Mouse (Mus musculus) midbrain, embryonic 13.5 days (tissue): Measurements from ENCODE around the gene Serpina5. TPM values are rescaled to one million over a fixed set of nuclear protein-coding genes. Genes with fewer than 3 reads are reported as not detected.
"Not testable (repeated sequence)": the region's sequence is repeated elsewhere in the genome, so short reads cannot be mapped to it uniquely, and the experiment has no call there.

Experiments used
- ATAC-seq: fragments of 200-750 bp; cut with Nextera tagmentation; 2 replicates; pipeline ENCODE4 v1.8.0; 2017; ENCODE audit warnings: mild to moderate bottlenecking, moderate TSS enrichment, moderate library complexity
- H3K27ac ChIP-seq: fragments of 300-500 bp; sonication (generic); 2 replicates; pipeline ENCODE4 v1.5.1; 2015; ENCODE audit warnings: inconsistent platforms, mild to moderate bottlenecking, moderate library complexity
- H3K27me3 ChIP-seq: fragments of 300-500 bp; sonication (generic); 2 replicates; pipeline ENCODE4 v1.6.1; 2015; ENCODE audit warnings: mild to moderate bottlenecking, inconsistent platforms
- H3K36me3 ChIP-seq: fragments of 300-500 bp; sonication (generic); 2 replicates; pipeline ENCODE4 v1.6.1; 2015; ENCODE audit warnings: mild to moderate bottlenecking, inconsistent platforms
- H3K4me1 ChIP-seq: fragments of 300-500 bp; sonication (generic); replicated peaks from 2 replicates; pipeline ENCODE4 v1.6.1; 2015; ENCODE audit warnings: inconsistent platforms
- H3K4me2 ChIP-seq: fragments of 300-500 bp; sonication (generic); replicated peaks from 2 replicates; pipeline ENCODE4 v1.6.1; 2015; ENCODE audit warnings: moderate library complexity, mild to moderate bottlenecking, inconsistent platforms
- H3K4me3 ChIP-seq: fragments of 300-500 bp; sonication (generic); replicated peaks from 2 replicates; pipeline ENCODE4 v1.5.1; 2015; ENCODE audit warnings: mild to moderate bottlenecking, inconsistent platforms
- H3K9ac ChIP-seq: fragments of 300-500 bp; sonication (generic); replicated peaks from 2 replicates; pipeline ENCODE4 v1.6.1; 2015; ENCODE audit warnings: mild to moderate bottlenecking, inconsistent platforms
- H3K9me3 ChIP-seq: fragments of 300-500 bp; sonication (generic); 2 replicates; pipeline ENCODE4 v1.6.1; 2016; ENCODE audit warnings: mild to moderate bottlenecking, inconsistent platforms
- WGBS: fragments of 180-500 bp; shearing (Covaris S2); methylation state at CpG from one replicate; pipeline ENCODE4 v1.1.7; 2015; 5-methylcytosine and 5-hydroxymethylcytosine counted together
- polyA plus RNA-seq: library from polyadenylated mRNA; unstranded; fragments of >200 nt; fragmentation: Nextera tagmentation; extraction: Ambion mirVana; gene quantifications from 2 replicates; pipeline ENCODE4 v1.2.1, GENCODE M21; 2015

Gene Serpina5
- polyA plus RNA-seq, 1 experiment from 2014 or later, result not detected

GRCm38 (mm10) chr12:104072286-104072685, 28.6 kb upstream of the Serpina5 start:
- H3K9ac ChIP-seq, result no peak overlapping the region
- no peaks in the 10 kb centered on the region; the same call in 1 of the 2 replicates for H3K9me3 ChIP-seq
- WGBS, result 60% methylated on average over 5 of the region's 5 CpGs
- no peak overlapping the region for H3K27ac ChIP-seq
- 0 out of 2 replicates have a peak, but pooled peaks cover 3% of the 10 kb centered on the region for H3K4me1 ChIP-seq
- H3K27me3 ChIP-seq, result no peaks in the 10 kb centered on the region
- no peak for ATAC-seq
- H3K36me3 ChIP-seq, result no peaks in the 10 kb centered on the region
- H3K4me2 ChIP-seq, result no peak overlapping the region
- H3K4me3 ChIP-seq, result no peak overlapping the region

- Histone ChIP-seq H3K4me2 (no peak overlapping the region), H3K36me3 (no peaks in the 10 kb centered on the region), H3K4me1 (no peaks in the 10 kb centered on the region), H3K27ac (no peak overlapping the region), H3K9ac (no peak overlapping the region), H3K4me3 (no peak overlapping the region), H3K27me3 (no peaks in the 10 kb centered on the region), H3K9me3 (no peaks in the 10 kb centered on the region)
- no peak for ATAC-seq
- 82% methylated on average over 2 of the region's 2 CpGs for WGBS
Measured at GRCm38 (mm10) chr12:104090119-104090518, 10.8 kb upstream of the Serpina5 start.

DNA sequence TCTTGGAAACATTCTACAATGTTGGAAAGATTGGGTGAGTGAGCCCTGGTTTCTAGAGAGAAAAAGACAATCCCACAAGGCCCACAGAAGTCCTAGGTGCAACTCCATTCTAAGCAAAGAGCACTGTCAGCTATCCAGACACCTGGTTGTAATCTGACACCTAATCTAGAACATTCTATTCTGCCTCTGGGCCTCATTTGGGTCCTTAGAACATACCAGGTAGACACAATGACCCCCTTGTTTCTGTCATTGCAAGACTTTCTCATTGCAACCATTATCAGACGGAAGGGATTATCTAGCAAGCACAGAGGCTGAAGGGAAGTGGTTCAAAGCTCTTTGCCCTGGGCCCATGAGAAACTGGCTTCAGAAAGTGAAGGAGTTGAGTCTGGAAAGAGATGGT, 9.6 kb upstream of the Serpina5 start:
- no peak for ATAC-seq
- no peaks in the 10 kb centered on the region for H3K9me3 ChIP-seq
- H3K27ac ChIP-seq, result no peak overlapping the region
- no peak overlapping the region for H3K4me3 ChIP-seq
- H3K36me3 ChIP-seq, result no peaks in the 10 kb centered on the region
- WGBS, result 75% methylated on average over 1 of the region's 1 CpGs
- H3K4me1 ChIP-seq, result no peaks in the 10 kb centered on the region
- H3K4me2 ChIP-seq, result no peak overlapping the region
- no peaks in the 10 kb centered on the region for H3K27me3 ChIP-seq
- H3K9ac ChIP-seq, result no peak overlapping the region

DNA sequence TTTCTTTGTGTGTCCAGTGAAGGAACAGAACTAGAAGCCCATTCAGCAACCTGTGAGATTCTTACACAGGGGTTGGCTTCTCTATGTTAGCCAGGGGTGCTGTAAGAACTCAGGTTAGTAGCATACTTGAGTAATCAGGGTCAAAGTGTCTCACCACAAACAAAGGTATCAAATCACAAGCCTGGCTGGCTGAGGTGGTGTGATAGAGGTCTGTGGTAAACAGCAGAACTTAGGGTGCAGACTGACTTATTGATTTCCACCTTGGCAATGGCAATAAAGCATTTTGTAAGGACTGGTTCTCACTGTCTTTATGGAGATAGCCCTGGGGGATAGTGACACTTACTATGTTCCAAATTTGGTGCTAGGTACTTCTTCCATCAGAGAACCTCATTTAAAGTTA, 4.9 kb downstream of the Serpina5 start:
- Histone ChIP-seq H3K4me2 (no peak overlapping the region), H3K4me3 (no peak overlapping the region), H3K27ac (no peak overlapping the region), H3K9ac (no peak overlapping the region), H3K27me3 (no peaks in the 10 kb centered on the region), H3K36me3 (no peaks in the 10 kb centered on the region), H3K4me1 (no peaks in the 10 kb centered on the region), H3K9me3 (no peaks in the 10 kb centered on the region)
- no peak for ATAC-seq

GRCm38 (mm10) chr12:104106919-104107318, 6.0 kb downstream of the Serpina5 start:
- Histone ChIP-seq H3K36me3 (no peaks in the 10 kb centered on the region), H3K4me3 (no peak overlapping the region), H3K9ac (no peak overlapping the region), H3K9me3 (no peaks in the 10 kb centered on the region), H3K27me3 (no peaks in the 10 kb centered on the region), H3K4me1 (no peaks in the 10 kb centered on the region), H3K4me2 (no peak overlapping the region), H3K27ac (no peak overlapping the region)
- no peak for ATAC-seq

- no peak for ATAC-seq
- H3K4me1 ChIP-seq, result no peaks in the 10 kb centered on the region
- no peaks in the 10 kb centered on the region for H3K36me3 ChIP-seq
- H3K9ac ChIP-seq, result no peak overlapping the region
- H3K27ac ChIP-seq, result no peak overlapping the region
- no peaks in the 10 kb centered on the region for H3K9me3 ChIP-seq
- H3K4me3 ChIP-seq, result no peak overlapping the region
- H3K27me3 ChIP-seq, result no peaks in the 10 kb centered on the region
- WGBS, result 77% methylated on average over 2 of the region's 2 CpGs
- no peak overlapping the region for H3K4me2 ChIP-seq
Measured at GRCm38 (mm10) chr12:104108507-104108906, 7.6 kb downstream of the Serpina5 start.

GRCm38 (mm10) chr12:104112333-104112732, 11.4 kb downstream of the Serpina5 start, which contains the start of gene Serpina3a:
TSS of gene Serpina3a (plus strand) at chr12:104112724.
- H3K36me3 ChIP-seq, H3K9ac ChIP-seq, H3K27ac ChIP-seq, H3K4me1 ChIP-seq, H3K4me3 ChIP-seq, H3K27me3 ChIP-seq, H3K9me3 ChIP-seq, H3K4me2 ChIP-seq, ATAC-seq: not testable (repeated sequence)
- 91% methylated on average over 11 of the region's 11 CpGs for WGBS

- no peak for ATAC-seq
- Histone ChIP-seq H3K27me3 (no peaks in the 10 kb centered on the region), H3K27ac (no peak overlapping the region), H3K36me3 (no peaks in the 10 kb centered on the region), H3K9ac (no peak overlapping the region), H3K9me3 (no peaks in the 10 kb centered on the region), H3K4me3 (no peak overlapping the region), H3K4me2 (no peak overlapping the region), H3K4me1 (no peaks in the 10 kb centered on the region)
- WGBS, result 63% methylated on average over 3 of the region's 3 CpGs
Measured at GRCm38 (mm10) chr12:104114921-104115579, 14.1 kb downstream of the Serpina5 start.

DNA sequence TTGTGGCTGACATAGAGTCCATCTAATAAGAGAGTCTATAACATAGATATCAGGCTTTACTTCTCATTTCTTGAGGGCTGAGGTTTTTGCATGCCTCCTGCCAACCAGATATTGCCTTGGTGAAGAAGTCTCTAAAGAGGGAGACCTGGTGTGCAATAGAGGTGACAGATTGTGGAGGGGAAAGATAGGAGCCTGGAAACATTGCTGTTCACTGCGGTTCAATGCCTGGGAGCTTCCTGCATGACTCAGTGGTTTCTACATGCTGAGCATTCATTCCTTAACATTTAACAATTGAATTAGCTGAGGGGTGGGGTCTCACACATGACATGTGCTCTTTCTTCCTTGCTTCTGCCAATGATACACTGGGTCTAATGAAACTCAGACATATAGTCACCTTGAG, 22.2 kb downstream of the Serpina5 start:
- Histone ChIP-seq H3K27ac (no peak overlapping the region), H3K36me3 (no peaks in the 10 kb centered on the region), H3K4me2 (no peak overlapping the region), H3K4me3 (no peak overlapping the region), H3K4me1 (no peaks in the 10 kb centered on the region), H3K9me3 (no peaks in the 10 kb centered on the region), H3K9ac (no peak overlapping the region), H3K27me3 (no peaks in the 10 kb centered on the region)
- ATAC-seq, result no peak
- WGBS, result 86% methylated on average over 1 of the region's 1 CpGs

- Histone ChIP-seq H3K4me1 (no peaks in the 10 kb centered on the region), H3K9me3 (no peaks in the 10 kb centered on the region), H3K9ac (no peak overlapping the region), H3K27me3 (no peaks in the 10 kb centered on the region), H3K27ac (no peak overlapping the region), H3K36me3 (no peaks in the 10 kb centered on the region), H3K4me3 (no peak overlapping the region), H3K4me2 (no peak overlapping the region)
- no peak for ATAC-seq
- 76% methylated on average over 2 of the region's 2 CpGs for WGBS
Measured at GRCm38 (mm10) chr12:104123996-104124395, 23.1 kb downstream of the Serpina5 start.

DNA sequence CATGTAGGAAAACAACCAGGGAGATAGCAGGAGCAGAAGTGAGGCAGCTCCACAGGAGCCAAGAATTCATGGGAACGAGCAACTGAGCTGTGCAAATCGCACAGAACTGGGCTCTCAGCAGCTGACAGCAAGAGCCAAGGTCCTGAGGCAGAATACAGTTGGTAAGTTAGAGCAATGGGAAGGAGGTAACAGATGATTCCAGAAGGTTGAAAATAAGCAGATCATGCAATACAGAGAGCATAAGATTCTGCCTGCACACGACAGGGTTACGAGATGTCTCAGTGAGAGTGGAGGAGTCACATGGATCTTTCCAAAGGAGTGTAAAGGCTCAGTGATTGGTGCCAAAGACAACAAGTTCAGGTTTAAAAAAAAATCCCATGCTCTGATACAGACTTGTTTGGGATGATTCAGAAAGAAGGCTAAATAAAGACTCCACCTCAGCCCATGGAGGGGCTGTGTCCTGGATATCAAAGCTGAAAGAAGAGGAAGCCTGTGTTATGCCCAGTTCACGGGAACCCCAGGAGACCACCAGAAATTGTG, 24.2 kb downstream of the Serpina5 start:
- no peak overlapping the region for H3K9ac ChIP-seq
- H3K36me3 ChIP-seq, result no peaks in the 10 kb centered on the region
- 90% methylated on average over 5 of the region's 5 CpGs for WGBS
- H3K9me3 ChIP-seq, result no peaks in the 10 kb centered on the region
- H3K27me3 ChIP-seq, result no peaks in the 10 kb centered on the region
- no peak overlapping the region for H3K4me3 ChIP-seq
- no peaks in the 10 kb centered on the region for H3K4me1 ChIP-seq
- no peak overlapping the region for H3K27ac ChIP-seq
- ATAC-seq, result no peak
- H3K4me2 ChIP-seq, result no peak overlapping the region

DNA sequence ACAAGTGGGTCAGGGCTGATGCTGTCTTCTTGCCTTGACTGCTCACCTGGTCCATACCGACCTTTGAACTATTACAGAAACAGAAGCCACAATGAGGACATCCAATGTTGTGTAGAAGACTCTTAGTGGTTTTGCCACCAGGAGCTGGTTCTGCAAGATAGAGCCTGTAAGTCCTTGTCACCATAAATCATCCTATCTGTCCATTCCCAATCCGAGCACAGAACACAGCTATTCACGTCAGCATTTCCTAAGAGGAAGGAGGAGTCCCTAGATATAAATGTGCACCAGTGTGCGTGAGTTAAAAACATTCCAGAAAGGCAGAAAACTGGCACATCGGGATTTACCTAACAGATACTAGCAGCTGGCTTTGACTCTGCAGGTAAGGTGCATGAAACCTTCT, 26.8 kb downstream of the Serpina5 start, which contains the start of gene Serpina3b:
Gene Serpina3b, plus strand, starts transcription at position 301 of the 400 bp plus-strand sequence.
- no peak for ATAC-seq

GRCm38 (mm10) chr12:104131041-104131440, 30.1 kb downstream of the Serpina5 start:
- Histone ChIP-seq H3K4me2 (no peak overlapping the region), H3K4me1 (no peaks in the 10 kb centered on the region), H3K9me3 (no peaks in the 10 kb centered on the region), H3K27ac (no peak overlapping the region), H3K27me3 (no peaks in the 10 kb centered on the region), H3K9ac (no peak overlapping the region), H3K4me3 (no peak overlapping the region), H3K36me3 (no peaks in the 10 kb centered on the region)
- no peak for ATAC-seq

More for the DNA sequence above, 26.8 kb downstream of the Serpina5 start, which contains the start of gene Serpina3b:
- H3K4me1 ChIP-seq, result no peaks in the 10 kb centered on the region
- no peak within 1 kb of the TSS for H3K27ac ChIP-seq
- no peaks in the 10 kb centered on the region for H3K36me3 ChIP-seq
- H3K27me3 ChIP-seq, result no peaks in the 10 kb centered on the region
- H3K9me3 ChIP-seq, result no peaks in the 10 kb centered on the region
- WGBS, result 92% methylated on average over 5 of the region's 5 CpGs
- H3K4me2 ChIP-seq, result no peak within 1 kb of the TSS
- no peak within 1 kb of the TSS for H3K9ac ChIP-seq
- H3K4me3 ChIP-seq, result no peak within 1 kb of the TSS
